Comparison of ENCODE assay signal across 10 mouse cellular contexts in genomic region chr12:10079482-10079881, GRCm38 (mm10).
DNase-seq lines count a peak whose midpoint lies in the region; ATAC-seq and TF ChIP-seq lines count a peak whose summit lies in the region.
"Had no signal": no experiment of that assay in that cellular context is flagged by ENCODE, and none has a peak within 500 bp of the region (broad histone marks: within the 10 kb centered on the region; RNA-seq: fewer than 3 reads in every experiment).

No protein-coding gene starts in this region.

- no peaks in the 10 kb centered on the region for H3K4me1 ChIP-seq in kidney, postnatal 0 days (replicated peaks; ENCODE audit: insufficient read depth, low read length)
- H3K4me1 ChIP-seq in embryonic facial prominence, embryonic 15.5 days = no peaks in the 10 kb centered on the region
- H3K4me1 ChIP-seq in heart, embryonic 15.5 days (replicated peaks) = peaks cover 6% of the 10 kb centered on the region
- H3K4me1 ChIP-seq: megakaryocyte, embryonic 14.5 days had no signal

- ATAC-seq in kidney, postnatal 0 days (replicated peaks; ENCODE audit: low FRiP score, low read depth) = no peak
- no peak for ATAC-seq in embryonic facial prominence, embryonic 15.5 days (ENCODE audit: insufficient number of reproducible peaks, low FRiP score, low TSS enrichment, low read depth)
- no peak for ATAC-seq in heart, embryonic 15.5 days (replicated peaks; ENCODE audit: insufficient number of reproducible peaks, insufficient read depth, low FRiP score, low read depth)
- ATAC-seq in megakaryocyte, adult 5-6 weeks (ENCODE audit: poor library complexity, severe bottlenecking) = no peak

- no peak overlapping the region for H3K4me2 ChIP-seq in kidney, postnatal 0 days (ENCODE audit: low read length)
- no peak overlapping the region for H3K4me2 ChIP-seq in embryonic facial prominence, embryonic 15.5 days (replicated peaks)
- peak overlapping the region; percentile 8 for H3K4me2 ChIP-seq in heart, embryonic 15.5 days

- H3K27me3 ChIP-seq in kidney, postnatal 0 days (ENCODE audit: insufficient read depth, low read length) = no peaks in the 10 kb centered on the region
- H3K27me3 ChIP-seq in embryonic facial prominence, embryonic 15.5 days = no peaks in the 10 kb centered on the region
- H3K27me3 ChIP-seq in heart, embryonic 15.5 days = no peaks in the 10 kb centered on the region
- H3K27me3 ChIP-seq: megakaryocyte, embryonic 14.5 days had no signal

- whole genome bisulfite sequencing in kidney, postnatal 0 days = 49% methylated on average over 9 of the region's 9 CpGs
- WGBS in embryonic facial prominence, embryonic 15.5 days = 26% methylated on average over 9 of the region's 9 CpGs
- WGBS in heart, embryonic 15.5 days = 24% methylated on average over 9 of the region's 9 CpGs

- peak; percentile 59 for DNase-seq in kidney, postnatal 0 days (ENCODE audit: low spot score)
- no peak for DNase-seq in kidney, adult 18-20 months
- peak; percentile 26 for DNase-seq in right cerebral cortex, adult 18-20 months
- DNase-seq in urinary bladder, adult 18-20 months (ENCODE audit: low spot score in 2 of 2) = no peak
- no peak for DNase-seq in retina, embryonic 14.5 days (ENCODE audit: low spot score)
- DNase-seq: adrenal gland, adult 2 months had no signal

- no peak overlapping the region for H3K27ac ChIP-seq in kidney, postnatal 0 days
- H3K27ac ChIP-seq in embryonic facial prominence, embryonic 15.5 days (replicated peaks) = peak overlapping the region; percentile 53; the same call in 1 of the 2 replicates
- H3K27ac ChIP-seq in heart, embryonic 15.5 days = 0 out of 2 replicates have a peak overlapping the region, but pooled peaks have one; percentile 2

- no peaks in the 10 kb centered on the region for H3K9me3 ChIP-seq in kidney, postnatal 0 days (replicated peaks; ENCODE audit: low read length)
- no peaks in the 10 kb centered on the region for H3K9me3 ChIP-seq in embryonic facial prominence, embryonic 15.5 days (replicated peaks)
- no peaks in the 10 kb centered on the region for H3K9me3 ChIP-seq in heart, embryonic 15.5 days (replicated peaks)
- H3K9me3 ChIP-seq: megakaryocyte, embryonic 14.5 days had no signal

- H3K9ac ChIP-seq in kidney, postnatal 0 days (ENCODE audit: low read depth, low read length) = no peak overlapping the region
- no peak overlapping the region for H3K9ac ChIP-seq in embryonic facial prominence, embryonic 15.5 days
- no peak overlapping the region for H3K9ac ChIP-seq in heart, embryonic 15.5 days

- TF ChIP-seq CTCF in kidney, postnatal 0 days (IDR thresholded peaks at IDR 0.05; ENCODE audit: low read depth) = no peak

- no peaks in the 10 kb centered on the region for H3K36me3 ChIP-seq in kidney, postnatal 0 days (ENCODE audit: insufficient read depth, low read length)
- no peaks in the 10 kb centered on the region for H3K36me3 ChIP-seq in embryonic facial prominence, embryonic 15.5 days
- H3K36me3 ChIP-seq in heart, embryonic 15.5 days = no peaks in the 10 kb centered on the region

- no peak overlapping the region for H3K4me3 ChIP-seq in kidney, postnatal 0 days (replicated peaks; ENCODE audit: low read depth, low read length)
- no peak overlapping the region for H3K4me3 ChIP-seq in embryonic facial prominence, embryonic 15.5 days (replicated peaks)
- no peak overlapping the region for H3K4me3 ChIP-seq in heart, embryonic 15.5 days
- H3K4me3 ChIP-seq: megakaryocyte, embryonic 14.5 days had no signal

Comparison
In these comparisons a context has a peak if more than half of its experiments do, and no peak if none do; other contexts are left out.
1. DNase-seq: peak in kidney, postnatal 0 days (single experiment) and right cerebral cortex, adult 18-20 months (single experiment); none in kidney, adult 18-20 months (single experiment), urinary bladder, adult 18-20 months (0 of 2) and retina, embryonic 14.5 days (single experiment).